In genomic region chr4:117134601-117134995, GRCm38 (mm10) we compare ENCODE assay signal across 10 mouse cellular contexts. TPM values are rescaled to one million over a fixed set of nuclear protein-coding genes. Genes with fewer than 3 reads are reported as not detected.
DNase-seq lines count a peak whose midpoint lies in the region; ATAC-seq and TF ChIP-seq lines count a peak whose summit lies in the region.
"Had no signal": no experiment of that assay in that cellular context is flagged by ENCODE, and none has a peak within 500 bp of the region (broad histone marks: within the 10 kb centered on the region; RNA-seq: fewer than 3 reads in every experiment).

No protein-coding gene starts in this region.

- TF ChIP-seq RAD21 in CH12.LX (IDR thresholded peaks at IDR 0.05; ENCODE audit: low read depth, low read length), result no peak

- no peaks in the 10 kb centered on the region for H3K36me3 ChIP-seq in heart, embryonic 11.5 days (ENCODE audit: control insufficient read depth, insufficient read depth, low read length)
- H3K36me3 ChIP-seq in CH12.LX (replicated peaks in 1 of 2; ENCODE audit: control insufficient read depth in 1 of 2, insufficient read depth in 1 of 2, low read length in 1 of 2), result peaks cover 20 to 29% of the 10 kb centered on the region in 2 experiments
- H3K36me3 ChIP-seq in forebrain, embryonic 14.5 days (ENCODE audit: control insufficient read depth, insufficient read depth, low read length), result peaks cover 8% of the 10 kb centered on the region; the same call in 1 of the 2 replicates
- no peaks in the 10 kb centered on the region for H3K36me3 ChIP-seq in liver, embryonic 14.5 days (replicated peaks; ENCODE audit: control insufficient read depth, insufficient read depth, low read depth)

- WGBS in heart, embryonic 11.5 days (ENCODE audit: insufficient replicate concordance), result 34% methylated on average over 2 of the region's 2 CpGs
- WGBS in forebrain, embryonic 14.5 days, result 40% methylated on average over 2 of the region's 2 CpGs
- 30% methylated on average over 2 of the region's 2 CpGs for WGBS in liver, embryonic 14.5 days (ENCODE audit: insufficient replicate concordance)

- H3K9ac ChIP-seq in heart, embryonic 11.5 days (ENCODE audit: low read depth, low read length), result peak overlapping the region; percentile 65; the same call in 1 of the 2 replicates
- H3K9ac ChIP-seq in CH12.LX (ENCODE audit: insufficient read depth, low read depth), result no peak overlapping the region
- H3K9ac ChIP-seq in forebrain, embryonic 14.5 days (ENCODE audit: low read length), result 0 out of 2 replicates have a peak overlapping the region, but pooled peaks have one; percentile 58
- H3K9ac ChIP-seq in liver, embryonic 14.5 days (replicated peaks), result peak overlapping the region; percentile 54; the same call in 1 of the 2 replicates

- dilution Hi-C loops in CH12.LX (cut with MboI; ENCODE audit: extremely low pct_ligation_motif_present, extremely low pct_unique_long_range_greater_than_20kb, low sequenced_read_pairs), result no loop called here

- no peak overlapping the region for H3K27ac ChIP-seq in heart, embryonic 11.5 days (ENCODE audit: low read depth, low read length)
- 0 out of 2 replicates have a peak overlapping the region, but pooled peaks have one; percentile 9 for H3K27ac ChIP-seq in CH12.LX (ENCODE audit: insufficient read depth, low read depth)
- no peak overlapping the region for H3K27ac ChIP-seq in forebrain, embryonic 14.5 days (ENCODE audit: low read depth, low read length)
- no peak overlapping the region for H3K27ac ChIP-seq in liver, embryonic 14.5 days

- no peaks in the 10 kb centered on the region for H3K9me3 ChIP-seq in heart, embryonic 11.5 days (replicated peaks; ENCODE audit: control insufficient read depth, low read length)
- H3K9me3 ChIP-seq in CH12.LX (replicated peaks; ENCODE audit: low read length), result no peaks in the 10 kb centered on the region
- no peaks in the 10 kb centered on the region for H3K9me3 ChIP-seq in forebrain, embryonic 14.5 days (replicated peaks; ENCODE audit: control insufficient read depth, low read length)
- H3K9me3 ChIP-seq in liver, embryonic 14.5 days (ENCODE audit: control insufficient read depth, low read length), result no peaks in the 10 kb centered on the region

- TF ChIP-seq POLR2A in CH12.LX (IDR thresholded peaks at IDR 0.05; ENCODE audit: low read depth, low read length), result no peak

- ATAC-seq in heart, embryonic 11.5 days (replicated peaks; ENCODE audit: insufficient number of reproducible peaks, low FRiP score, low TSS enrichment), result no peak
- ATAC-seq in forebrain, embryonic 14.5 days, result no peak
- ATAC-seq in liver, embryonic 14.5 days (ENCODE audit: insufficient read depth), result no peak

- H3K27me3 ChIP-seq in heart, embryonic 11.5 days (ENCODE audit: control insufficient read depth, insufficient read depth, low read length), result peaks cover 27% of the 10 kb centered on the region
- no peaks in the 10 kb centered on the region for H3K27me3 ChIP-seq in CH12.LX (replicated peaks)
- H3K27me3 ChIP-seq in forebrain, embryonic 14.5 days (replicated peaks; ENCODE audit: control insufficient read depth, insufficient read depth, low read length), result 0 out of 2 replicates have a peak, but pooled peaks cover 3% of the 10 kb centered on the region
- H3K27me3 ChIP-seq in liver, embryonic 14.5 days (ENCODE audit: control insufficient read depth, insufficient read depth, low read length), result peaks cover 13% of the 10 kb centered on the region

- intact Hi-C loops in heart, postnatal 10 days (cut with DNase I), result no loop called here

- TF ChIP-seq EP300 in CH12.LX (IDR thresholded peaks at IDR 0.05; ENCODE audit: low read length), result no peak
- no peak for TF ChIP-seq EP300 in liver, embryonic 14.5 days (IDR thresholded peaks at IDR 0.05; ENCODE audit: low read depth)

- in situ Hi-C loops in CH12.LX (cut with MboI; ENCODE audit: low pct_ligation_motif_present, low pct_unique_long_range_greater_than_20kb, low sequenced_read_pairs), result loop anchor here (5.0 kb wide), 1 partner anchor 132 kb away; no protein-coding TSS in a partner anchor

- H3K4me1 ChIP-seq in heart, embryonic 11.5 days (ENCODE audit: control insufficient read depth, insufficient read depth, low read length), result peaks cover 8% of the 10 kb centered on the region; the same call in 1 of the 2 replicates
- H3K4me1 ChIP-seq in CH12.LX (ENCODE audit: control insufficient read depth in 1 of 2, insufficient read depth in 2 of 2), result peaks cover 23 to 64% of the 10 kb centered on the region in 2 experiments
- H3K4me1 ChIP-seq in forebrain, embryonic 14.5 days (ENCODE audit: control insufficient read depth, insufficient read depth, low read length), result peaks cover 18% of the 10 kb centered on the region
- peaks cover 5 to 22% of the 10 kb centered on the region in 2 experiments for H3K4me1 ChIP-seq in liver, embryonic 14.5 days (replicated peaks; ENCODE audit: control insufficient read depth in 2 of 2, insufficient read depth in 2 of 2, low read length in 1 of 2)

- H3K4me2 ChIP-seq in heart, embryonic 11.5 days, result peak overlapping the region; percentile 99
- H3K4me2 ChIP-seq in CH12.LX (ENCODE audit: insufficient read depth, low read depth, poor library complexity, severe bottlenecking), result peak overlapping the region; percentile 68; the same call in 1 of the 2 replicates
- H3K4me2 ChIP-seq in forebrain, embryonic 14.5 days (ENCODE audit: low read length), result peak overlapping the region; percentile 89; the same call in 1 of the 2 replicates
- peak overlapping the region; percentile 76 for H3K4me2 ChIP-seq in liver, embryonic 14.5 days (ENCODE audit: low read depth)

- DNase-seq in heart, postnatal 10 days, result no peak
- DNase-seq in CH12.LX (ENCODE audit: extremely low read depth), result no peak
- no peak for DNase-seq in forebrain, embryonic 14.5 days (ENCODE audit: low spot score)
- DNase-seq in liver, embryonic 14.5 days (ENCODE audit: low read depth in 3 of 3, low spot score in 3 of 3), result no peak
- no peak for DNase-seq in frontal cortex, postnatal 14 days (ENCODE audit: low spot score in 2 of 2)
- no peak for DNase-seq in thymus, postnatal 4 days
- no peak for DNase-seq in gastrocnemius, adult 18-20 months (ENCODE audit: low spot score)

- no peak overlapping the region; the same call in 1 of the 2 replicates for H3K4me3 ChIP-seq in heart, embryonic 11.5 days (ENCODE audit: low read depth, low read length)
- no peak overlapping the region for H3K4me3 ChIP-seq in CH12.LX (replicated peaks in 1 of 3; ENCODE audit: low read depth in 2 of 3, low read length in 2 of 3, poor library complexity in 1 of 3)
- H3K4me3 ChIP-seq in forebrain, embryonic 14.5 days (ENCODE audit: low read depth, low read length), result no peak overlapping the region; the same call in 1 of the 2 replicates
- no peak overlapping the region for H3K4me3 ChIP-seq in liver, embryonic 14.5 days (ENCODE audit: insufficient read depth in 1 of 2, low read depth in 2 of 2, low read length in 2 of 2)

- TF ChIP-seq CTCF in CH12.LX (conservative IDR thresholded peaks at IDR 0.05 in 1 of 2, IDR thresholded peaks at IDR 0.05 in 1 of 2; ENCODE audit: low read depth in 2 of 2, low read length in 2 of 2), result no peak
- TF ChIP-seq CTCF in liver, embryonic 14.5 days (IDR thresholded peaks at IDR 0.05; ENCODE audit: low read depth), result no peak

- peaks cover 20% of the 10 kb centered on the region for H3K79me2 ChIP-seq in CH12.LX (replicated peaks; ENCODE audit: control insufficient read depth, extremely low read depth, insufficient read depth, poor library complexity, severe bottlenecking)

RNA-seq across cellular contexts. Expression of gene Plk3, which starts 0.8 kb away (rescaled TPM):
- 0.99 and 1.3 TPM in 2 replicates for polyA plus RNA-seq in heart, embryonic 11.5 days (2014; fragmentation: Nextera tagmentation; extraction: Ambion mirVana)
- 1 to 10 TPM; 3.7 to 4.3 TPM for total RNA-seq in heart, postnatal 10 days (2021)
- 12.0 and 13.8 TPM in 2 replicates for total RNA-seq in CH12.LX (2012; rRNA removed)
- 8.6 and 8.8 TPM in 2 replicates for total RNA-seq in CH12.LX (2014; rRNA removed)
- 14.7 and 18.5 TPM in 2 replicates for polyA plus RNA-seq in CH12.LX (2012; ENCODE audit: insufficient read length, low read depth)
- 7.0 and 7.1 TPM in 2 replicates for polyA plus RNA-seq in forebrain, embryonic 14.5 days (2014; fragmentation: Nextera tagmentation; extraction: Ambion mirVana)
- polyA plus RNA-seq in liver, embryonic 14.5 days (2012; rRNA removed), result 1.7 and 2.0 TPM in 2 replicates
- polyA plus RNA-seq in liver, embryonic 14.5 days (2014; fragmentation: Nextera tagmentation; extraction: Ambion mirVana), result 1.1 TPM in 2 replicates
- 1 to 10 TPM in 1 of 2 experiments, under 1 TPM in 1; 0.25 to 1.7 TPM for total RNA-seq in gastrocnemius, adult 18-20 months (2021)

RNA-seq across cellular contexts. Expression of gene Tctex1d4, which starts 8.0 kb away (rescaled TPM):
- not detected in 2 replicates for polyA plus RNA-seq in heart, embryonic 11.5 days (2014; fragmentation: Nextera tagmentation; extraction: Ambion mirVana)
- under 1 TPM in 1 of 2 experiments, not detected in 1; 0.31 TPM for total RNA-seq in heart, postnatal 10 days (2021)
- total RNA-seq in CH12.LX (2012; rRNA removed) (0.55 and 0.98 TPM in 2 replicates), CH12.LX (2014; rRNA removed) (not detected in 2 replicates)
- not detected in 2 replicates for polyA plus RNA-seq in CH12.LX (2012; ENCODE audit: insufficient read length, low read depth)
- polyA plus RNA-seq in forebrain, embryonic 14.5 days (2014; fragmentation: Nextera tagmentation; extraction: Ambion mirVana), result 0.25 and 0.32 TPM in 2 replicates
- polyA plus RNA-seq in liver, embryonic 14.5 days (2012; rRNA removed), result not detected in 2 replicates
- not detected in 2 replicates for polyA plus RNA-seq in liver, embryonic 14.5 days (2014; fragmentation: Nextera tagmentation; extraction: Ambion mirVana)
- not detected for total RNA-seq in gastrocnemius, adult 18-20 months (2021)
- total RNA-seq: heart, adult 2 months; left cerebral cortex, adult 8-10 months had no signal

RNA-seq across cellular contexts. Expression of gene Btbd19, which starts 9.1 kb away (rescaled TPM):
- 2.2 and 4.0 TPM in 2 replicates for polyA plus RNA-seq in heart, embryonic 11.5 days (2014; fragmentation: Nextera tagmentation; extraction: Ambion mirVana)
- 1 to 10 TPM; 5.1 to 6.4 TPM for total RNA-seq in heart, postnatal 10 days (2021)
- total RNA-seq in CH12.LX (2012; rRNA removed) (31.5 and 32.4 TPM in 2 replicates), CH12.LX (2014; rRNA removed) (49.7 and 51.1 TPM in 2 replicates)
- polyA plus RNA-seq in CH12.LX (2012; ENCODE audit: insufficient read length, low read depth), result 32.9 and 36.3 TPM in 2 replicates
- 2.2 and 2.5 TPM in 2 replicates for polyA plus RNA-seq in forebrain, embryonic 14.5 days (2014; fragmentation: Nextera tagmentation; extraction: Ambion mirVana)
- 2.7 and 2.9 TPM in 2 replicates for polyA plus RNA-seq in liver, embryonic 14.5 days (2012; rRNA removed)
- 2.3 and 2.5 TPM in 2 replicates for polyA plus RNA-seq in liver, embryonic 14.5 days (2014; fragmentation: Nextera tagmentation; extraction: Ambion mirVana)
- 1 to 10 TPM; 1.5 to 2.3 TPM for total RNA-seq in gastrocnemius, adult 18-20 months (2021)

RNA-seq across cellular contexts. Expression of gene Rps8, which starts 21.4 kb away (rescaled TPM):
- polyA plus RNA-seq in heart, embryonic 11.5 days (2014; fragmentation: Nextera tagmentation; extraction: Ambion mirVana), result 764 and 894 TPM in 2 replicates
- 100 to 1,000 TPM; 803 to 807 TPM for total RNA-seq in heart, postnatal 10 days (2021)
- total RNA-seq in CH12.LX (2012; rRNA removed) (5,379 and 5,435 TPM in 2 replicates), CH12.LX (2014; rRNA removed) (2,191 and 2,455 TPM in 2 replicates)
- polyA plus RNA-seq in CH12.LX (2012; ENCODE audit: insufficient read length, low read depth), result 1,480 and 1,967 TPM in 2 replicates
- 621 and 797 TPM in 2 replicates for polyA plus RNA-seq in forebrain, embryonic 14.5 days (2014; fragmentation: Nextera tagmentation; extraction: Ambion mirVana)
- polyA plus RNA-seq in liver, embryonic 14.5 days (2012; rRNA removed), result 908 and 935 TPM in 2 replicates
- polyA plus RNA-seq in liver, embryonic 14.5 days (2014; fragmentation: Nextera tagmentation; extraction: Ambion mirVana), result 901 and 915 TPM in 2 replicates
- total RNA-seq in gastrocnemius, adult 18-20 months (2021), result 100 to 1,000 TPM; 498 to 543 TPM

RNA-seq across cellular contexts. Expression of gene Ptch2, which starts 38.7 kb away (rescaled TPM):
- polyA plus RNA-seq in heart, embryonic 11.5 days (2014; fragmentation: Nextera tagmentation; extraction: Ambion mirVana), result 2.2 and 2.4 TPM in 2 replicates
- 1 to 10 TPM; 3.6 to 4.3 TPM for total RNA-seq in heart, postnatal 10 days (2021)
- 0.04 and 0.21 TPM in 2 replicates for total RNA-seq in CH12.LX (2012; rRNA removed)
- total RNA-seq in CH12.LX (2014; rRNA removed), result not detected in 2 replicates
- 0.46 and 0.79 TPM in 2 replicates for polyA plus RNA-seq in CH12.LX (2012; ENCODE audit: insufficient read length, low read depth)
- 2.4 and 3.4 TPM in 2 replicates for polyA plus RNA-seq in forebrain, embryonic 14.5 days (2014; fragmentation: Nextera tagmentation; extraction: Ambion mirVana)
- polyA plus RNA-seq in liver, embryonic 14.5 days (2012; rRNA removed), result 0.61 and 0.84 TPM in 2 replicates
- 0.52 and 0.55 TPM in 2 replicates for polyA plus RNA-seq in liver, embryonic 14.5 days (2014; fragmentation: Nextera tagmentation; extraction: Ambion mirVana)
- total RNA-seq in gastrocnemius, adult 18-20 months (2021), result under 1 TPM; 0.21 to 0.52 TPM
